Mouse (Mus musculus): ENCODE data around the gene Emg1. TPM values are rescaled to one million over a fixed set of nuclear protein-coding genes. Genes with fewer than 3 reads are reported as not detected.

Emg1 gene
- total RNA-seq, 2 experiments from 2014 or later, result 99.3 to 101 TPM

Small RNAs within 50 kb of the gene (microRNA-seq; reads per million reads assigned to microRNA genes)
- 123 reads per million, percentile 49 among the genes with 10 or more reads in this experiment for gene Mir141
- gene Mir200c, result 985 reads per million, percentile 76 among the genes with 10 or more reads in this experiment

Other genes with a start within 250 kb of the Emg1 start
- gene Clstn3, start 247.4 kb downstream of the Emg1 start, total RNA-seq (2021), result 10 to 100 TPM; 33.9 to 35.3 TPM
- 10 to 100 TPM; 13.2 to 19.9 TPM for gene C1rl, start 219.1 kb downstream of the Emg1 start, total RNA-seq (2021)
- 10 to 100 TPM; 36.8 to 48.1 TPM for gene C1ra, start 199.8 kb downstream of the Emg1 start, total RNA-seq (2021)
- gene C1s1, start 169.8 kb downstream of the Emg1 start, total RNA-seq (2021), result 10 to 100 TPM; 48.1 to 66.6 TPM
- 1 to 10 TPM; 3.6 to 5.6 TPM for gene C1rb, start 141.9 kb downstream of the Emg1 start, total RNA-seq (2021)
- 1 to 10 TPM; 1.7 to 2.5 TPM for gene C1s2, start 76.1 kb downstream of the Emg1 start, total RNA-seq (2021)
- gene Lpcat3, start 49.2 kb downstream of the Emg1 start, total RNA-seq (2021), result 100 to 1,000 TPM in 1 of 2 experiments, 10 to 100 TPM in 1; 99.6 to 105 TPM
- gene Phb2, start 158 bp upstream of the Emg1 start, total RNA-seq (2021), result 100 to 1,000 TPM; 400 to 439 TPM
- 1 to 10 TPM; 8.3 to 8.4 TPM for gene Ptpn6, start 26.5 kb upstream of the Emg1 start, total RNA-seq (2021)
- 100 to 1,000 TPM; 313 TPM for gene Grcc10, start 29.2 kb upstream of the Emg1 start, total RNA-seq (2021)
- 1 to 10 TPM in 1 of 2 experiments, not detected in 1; 2.2 TPM for gene Gm45234, start 43.8 kb upstream of the Emg1 start, total RNA-seq (2021)
- gene Atn1, start 44.3 kb upstream of the Emg1 start, total RNA-seq (2021), result 100 to 1,000 TPM in 1 of 2 experiments, 10 to 100 TPM in 1; 99.7 to 111 TPM
- gene Eno2, start 57.5 kb upstream of the Emg1 start, total RNA-seq (2021), result 10 to 100 TPM; 17.9 to 28.3 TPM
- gene Lrrc23, start 67.5 kb upstream of the Emg1 start, total RNA-seq (2021), result not detected
- gene Spsb2, start 96.5 kb upstream of the Emg1 start, total RNA-seq (2021), result 10 to 100 TPM; 18.7 to 19.2 TPM
- gene Tpi1, start 102.1 kb upstream of the Emg1 start, total RNA-seq (2021), result 100 to 1,000 TPM; 422 to 439 TPM
- 100 to 1,000 TPM; 141 to 148 TPM for gene Usp5, start 117.3 kb upstream of the Emg1 start, total RNA-seq (2021)
- 10 to 100 TPM; 50.6 to 58.6 TPM for gene Cdca3, start 117.4 kb upstream of the Emg1 start, total RNA-seq (2021)
- 10 to 100 TPM; 13.9 to 16.3 TPM for gene Gnb3, start 128.1 kb upstream of the Emg1 start, total RNA-seq (2021)
- 10 to 100 TPM; 47.3 to 52.2 TPM for gene P3h3, start 145.6 kb upstream of the Emg1 start, total RNA-seq (2021)
- gene Gpr162, start 151.8 kb upstream of the Emg1 start, total RNA-seq (2021), result 1 to 10 TPM; 5.1 to 5.6 TPM
- gene Cd4, start 176.0 kb upstream of the Emg1 start, total RNA-seq (2021), result under 1 TPM; 0.62 to 0.84 TPM
- 1 to 10 TPM; 1.5 to 1.7 TPM for gene Lag3, start 199.5 kb upstream of the Emg1 start, total RNA-seq (2021)
- 100 to 1,000 TPM; 692 to 728 TPM for gene Ptms, start 207.9 kb upstream of the Emg1 start, total RNA-seq (2021)
- 100 to 1,000 TPM; 257 to 265 TPM for gene Mlf2, start 219.2 kb upstream of the Emg1 start, total RNA-seq (2021)

Data from adrenal gland, postnatal 4 days (tissue).